Mouse (Mus musculus) hindbrain, embryonic 16.5 days (tissue): ENCODE results near the gene Rc3h1. TPM values are rescaled to one million over a fixed set of nuclear protein-coding genes. Genes with fewer than 3 reads are reported as not detected.
"Not testable (repeated sequence)": the region's sequence is repeated elsewhere in the genome, so short reads cannot be mapped to it uniquely, and the experiment has no call there.

ENCODE experiments used
- ATAC-seq: fragments of 200-750 bp; cut with Nextera tagmentation; 2 replicates; pipeline ENCODE4 v1.8.0; 2017; ENCODE audit warnings: moderate TSS enrichment, moderate library complexity
- H3K27ac ChIP-seq: fragments of 300-500 bp; sonication (generic); 2 replicates; pipeline ENCODE4 v1.5.1; 2014; ENCODE audit warnings: low read depth, mild to moderate bottlenecking, control low read depth, low read length, moderate library complexity
- H3K27me3 ChIP-seq: fragments of 300-500 bp; sonication (generic); replicated peaks from 2 replicates; pipeline ENCODE4 v1.6.1; 2014; ENCODE audit warnings: low read length; ENCODE audit not compliant: control insufficient read depth, insufficient read depth
- H3K36me3 ChIP-seq: fragments of 300-500 bp; sonication (generic); 2 replicates; pipeline ENCODE4 v1.6.1; 2014; ENCODE audit warnings: mild to moderate bottlenecking, low read length, moderate library complexity, mixed read lengths; ENCODE audit not compliant: control insufficient read depth, insufficient read depth
- H3K4me1 ChIP-seq: fragments of 300-500 bp; sonication (generic); 2 replicates; pipeline ENCODE4 v1.6.1; 2014; ENCODE audit warnings: low read depth, low read length; ENCODE audit not compliant: control insufficient read depth, insufficient read depth
- H3K4me2 ChIP-seq: fragments of 300-500 bp; sonication (generic); 2 replicates; pipeline ENCODE4 v1.6.1; 2014; ENCODE audit warnings: mild to moderate bottlenecking, low read length, control low read depth, moderate library complexity
- H3K4me3 ChIP-seq: fragments of 300-500 bp; sonication (generic); 2 replicates; pipeline ENCODE4 v1.5.1; 2014; ENCODE audit warnings: mild to moderate bottlenecking, low read length, control low read depth, moderate library complexity
- H3K9ac ChIP-seq: fragments of 300-500 bp; sonication (generic); 2 replicates; pipeline ENCODE4 v1.6.1; 2014; ENCODE audit warnings: low read depth, mild to moderate bottlenecking, control low read depth, low read length, moderate library complexity
- H3K9me3 ChIP-seq: fragments of 300-500 bp; sonication (generic); 2 replicates; pipeline ENCODE4 v1.6.1; 2014; ENCODE audit warnings: mild to moderate bottlenecking, low read length, moderate library complexity; ENCODE audit not compliant: control insufficient read depth
- WGBS: fragments of 180-500 bp; shearing (Covaris S2); extraction: QIAGEN DNeasy Blood & Tissue Kit; methylation state at CpG from one replicate; pipeline ENCODE4 v1.1.7; 2014; 5-methylcytosine and 5-hydroxymethylcytosine counted together
- polyA plus RNA-seq: library from polyadenylated mRNA; unstranded; fragments of >200 nt; fragmentation: Nextera tagmentation; extraction: Ambion mirVana; gene quantifications from 2 replicates; pipeline ENCODE4 v1.2.1, GENCODE M21; 2015

Gene Rc3h1
- polyA plus RNA-seq, 1 experiment from 2014 or later: 6.0 TPM

DNA sequence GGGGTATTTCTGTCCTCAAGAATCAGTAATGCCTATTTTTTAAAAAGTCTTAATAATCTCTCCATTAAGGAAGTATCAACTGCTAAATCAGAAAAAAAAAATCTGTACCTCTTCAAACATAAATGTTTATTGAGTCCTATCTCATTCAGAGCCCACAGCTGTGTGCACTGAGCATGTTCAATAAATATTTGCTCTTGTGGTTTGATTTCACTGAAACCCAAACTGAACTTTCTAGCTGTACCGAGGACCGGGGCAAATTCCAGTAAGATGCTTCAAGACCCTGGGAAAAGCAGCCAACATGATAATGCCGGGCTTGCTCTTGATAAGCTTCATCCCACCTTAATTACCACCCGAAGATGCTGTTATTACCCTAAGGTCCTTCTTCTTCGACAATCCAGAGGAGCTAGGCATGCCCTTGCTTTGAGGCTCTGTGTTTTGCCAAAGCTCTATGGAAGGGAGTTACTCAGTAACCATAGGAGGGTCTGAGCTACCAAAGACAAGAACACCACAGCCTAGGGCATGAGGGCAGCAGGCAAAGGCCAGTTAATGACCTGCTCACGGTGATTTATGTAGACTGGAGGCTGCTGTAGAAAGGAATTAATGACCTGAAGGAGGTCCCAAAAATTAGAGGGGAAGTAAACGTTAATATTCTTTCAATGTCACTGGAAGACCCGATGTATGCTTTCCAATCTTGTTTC lies 74.5 kb downstream of the Rc3h1 start:
- Histone ChIP-seq H3K9me3 (no peaks in the 10 kb centered on the region), H3K9ac (no peak overlapping the region), H3K4me2 (no peak overlapping the region), H3K36me3 (no peaks in the 10 kb centered on the region), H3K27me3 (no peaks in the 10 kb centered on the region), H3K27ac (no peak overlapping the region), H3K4me3 (no peak overlapping the region), H3K4me1 (no peaks in the 10 kb centered on the region)
- no peak for ATAC-seq
- WGBS: 82% methylated on average over 8 of the region's 8 CpGs

- Histone ChIP-seq H3K27ac (no peak overlapping the region), H3K4me1 (no peaks in the 10 kb centered on the region), H3K9ac (no peak overlapping the region), H3K9me3 (no peaks in the 10 kb centered on the region), H3K4me3 (no peak overlapping the region), H3K27me3 (no peaks in the 10 kb centered on the region), H3K36me3 (no peaks in the 10 kb centered on the region), H3K4me2 (no peak overlapping the region)
- 96% methylated on average over 4 of the region's 4 CpGs for WGBS
- ATAC-seq: no peak
Observed at GRCm38 (mm10) chr1:160981337-160981736, 75.1 kb downstream of the Rc3h1 start.

- H3K4me2 ChIP-seq: no peak overlapping the region
- no peak overlapping the region for H3K4me3 ChIP-seq
- no peak overlapping the region for H3K9ac ChIP-seq
- no peak overlapping the region for H3K27ac ChIP-seq
- no peaks in the 10 kb centered on the region for H3K4me1 ChIP-seq
- ATAC-seq: no peak
- 72% methylated on average over 3 of the region's 3 CpGs for WGBS
- H3K36me3 ChIP-seq: no peaks in the 10 kb centered on the region
- no peaks in the 10 kb centered on the region for H3K9me3 ChIP-seq
- no peaks in the 10 kb centered on the region for H3K27me3 ChIP-seq
Observed at GRCm38 (mm10) chr1:160982887-160983286, 76.7 kb downstream of the Rc3h1 start.

DNA sequence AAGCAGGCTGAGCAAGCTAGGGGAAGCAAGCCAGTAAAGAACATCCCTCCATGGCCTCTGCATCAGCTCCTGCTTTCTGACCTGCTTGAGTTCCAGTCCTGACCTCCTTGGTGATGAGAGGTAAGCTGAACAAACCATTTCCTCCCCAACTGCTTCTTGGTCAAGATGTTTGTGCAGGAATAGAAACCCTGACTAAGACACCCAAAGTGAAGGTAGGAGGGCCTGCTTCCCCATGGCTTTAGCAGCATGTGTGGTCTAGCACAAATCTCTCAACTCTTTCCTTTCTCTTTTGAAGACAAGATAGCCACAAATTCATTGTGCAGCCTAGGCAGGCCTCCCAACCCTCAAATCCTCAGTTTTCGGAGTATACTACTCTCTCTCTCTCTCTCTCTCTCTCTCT lies 78.5 kb downstream of the Rc3h1 start:
- WGBS: 83% methylated on average over 1 of the region's 1 CpGs
- not testable (repeated sequence) for H3K36me3 ChIP-seq, H3K4me3 ChIP-seq, H3K9ac ChIP-seq, H3K27ac ChIP-seq, H3K4me1 ChIP-seq, H3K27me3 ChIP-seq, ATAC-seq, H3K9me3 ChIP-seq, H3K4me2 ChIP-seq

DNA sequence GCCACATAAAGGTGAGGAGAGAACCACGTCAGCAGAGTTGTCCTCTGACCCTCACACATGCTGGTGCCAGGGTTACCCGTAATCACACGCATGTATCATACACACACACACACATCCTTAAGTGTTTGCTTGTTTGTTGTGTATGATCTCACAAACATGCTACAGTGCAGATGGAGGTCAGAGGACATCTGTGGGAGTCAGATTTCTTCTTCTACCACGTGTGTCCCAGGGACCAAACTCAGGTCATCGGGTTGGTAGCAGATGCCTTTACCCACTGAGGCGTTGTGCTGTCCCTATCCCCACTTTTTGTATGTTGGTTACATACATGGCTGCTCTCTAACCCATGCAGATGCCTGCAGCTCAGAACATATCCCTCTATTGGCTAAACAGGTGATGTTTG lies 79.3 kb downstream of the Rc3h1 start:
- WGBS: 90% methylated on average over 6 of the region's 6 CpGs
- no peak overlapping the region for H3K27ac ChIP-seq
- H3K4me2 ChIP-seq: no peak overlapping the region
- H3K36me3 ChIP-seq: no peaks in the 10 kb centered on the region
- H3K4me1 ChIP-seq: no peaks in the 10 kb centered on the region
- H3K9ac ChIP-seq: no peak overlapping the region
- ATAC-seq: no peak
- no peaks in the 10 kb centered on the region for H3K9me3 ChIP-seq
- H3K4me3 ChIP-seq: no peak overlapping the region
- no peaks in the 10 kb centered on the region for H3K27me3 ChIP-seq

GRCm38 (mm10) chr1:160986881-160987635 lies 80.8 kb downstream of the Rc3h1 start:
- WGBS: 86% methylated on average over 17 of the region's 17 CpGs
- H3K9ac ChIP-seq: no peak overlapping the region
- no peaks in the 10 kb centered on the region for H3K9me3 ChIP-seq
- H3K27ac ChIP-seq: no peak overlapping the region
- ATAC-seq: no peak
- H3K4me2 ChIP-seq: no peak overlapping the region
- no peaks in the 10 kb centered on the region for H3K4me1 ChIP-seq
- no peaks in the 10 kb centered on the region for H3K36me3 ChIP-seq
- no peak overlapping the region for H3K4me3 ChIP-seq
- H3K27me3 ChIP-seq: no peaks in the 10 kb centered on the region

- Histone ChIP-seq H3K4me3 (no peak overlapping the region), H3K36me3 (no peaks in the 10 kb centered on the region), H3K9me3 (no peaks in the 10 kb centered on the region), H3K9ac (no peak overlapping the region), H3K27me3 (no peaks in the 10 kb centered on the region), H3K4me2 (no peak overlapping the region), H3K4me1 (no peaks in the 10 kb centered on the region), H3K27ac (no peak overlapping the region)
- no peak for ATAC-seq
- WGBS: 85% methylated on average over 15 of the region's 15 CpGs
Observed at GRCm38 (mm10) chr1:160989395-160989794, 83.2 kb downstream of the Rc3h1 start.

DNA sequence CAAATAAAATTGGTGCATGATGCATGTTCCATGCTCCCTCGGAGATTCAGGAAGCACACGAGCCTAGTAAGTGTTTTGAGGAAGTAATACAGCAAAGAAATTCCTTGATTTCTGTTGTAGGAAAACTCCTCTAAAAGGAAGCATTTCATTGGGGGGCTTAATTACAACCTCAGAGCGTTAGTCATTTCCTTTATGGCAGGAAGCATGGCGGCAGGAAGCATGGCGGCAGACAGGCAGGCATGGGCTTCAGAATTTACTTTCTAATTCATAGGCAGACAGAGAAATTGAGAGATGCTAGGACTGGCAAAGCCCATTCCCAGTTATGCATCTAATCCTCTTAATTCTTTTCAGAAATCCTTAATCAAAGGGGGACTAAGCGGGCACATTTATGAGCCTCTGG lies 87.6 kb downstream of the Rc3h1 start:
- Histone ChIP-seq H3K9me3 (no peaks in the 10 kb centered on the region), H3K4me2 (no peak overlapping the region), H3K36me3 (no peaks in the 10 kb centered on the region), H3K27ac (no peak overlapping the region), H3K4me1 (no peaks in the 10 kb centered on the region), H3K9ac (no peak overlapping the region), H3K4me3 (no peak overlapping the region), H3K27me3 (no peaks in the 10 kb centered on the region)
- no peak for ATAC-seq
- 91% methylated on average over 6 of the region's 6 CpGs for WGBS

DNA sequence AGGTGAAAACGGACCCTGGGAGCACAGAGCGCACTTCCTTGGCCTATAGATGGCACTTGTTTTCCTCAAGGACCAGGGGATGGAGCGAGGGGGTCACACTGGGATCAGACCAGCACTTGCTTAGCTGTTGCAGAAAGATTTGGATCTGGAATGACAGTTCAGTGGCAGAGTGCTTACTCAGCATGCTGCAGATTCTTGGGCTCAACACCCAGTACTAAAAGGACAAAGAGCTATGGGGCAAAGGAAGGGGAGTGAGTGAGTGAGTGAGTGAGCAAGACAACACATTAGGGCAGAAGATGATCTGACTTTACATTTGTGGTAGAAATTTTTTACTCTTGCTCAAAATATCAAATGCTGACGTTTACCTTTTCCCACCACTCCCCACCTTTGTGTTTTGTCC lies 98.7 kb downstream of the Rc3h1 start:
- H3K4me1 ChIP-seq: no peaks in the 10 kb centered on the region
- H3K27me3 ChIP-seq: no peaks in the 10 kb centered on the region
- no peak overlapping the region for H3K9ac ChIP-seq
- no peaks in the 10 kb centered on the region for H3K9me3 ChIP-seq
- no peak overlapping the region for H3K27ac ChIP-seq
- H3K36me3 ChIP-seq: no peaks in the 10 kb centered on the region
- 74% methylated on average over 4 of the region's 4 CpGs for WGBS
- no peak overlapping the region for H3K4me2 ChIP-seq
- no peak overlapping the region for H3K4me3 ChIP-seq
- ATAC-seq: no peak
